Mouse (Mus musculus) liver, adult 2 months (tissue): ENCODE results near the gene Pitpnb.

Source experiments
- CTCF ChIP-seq: fragments of 200-500 bp; IDR thresholded peaks from 2 replicates; pipeline ENCODE4 v1.5.1; 2011; ENCODE audit warnings: low read depth, low read length, control low read depth
- POLR2A ChIP-seq: fragments of 200-500 bp; IDR thresholded peaks from 2 replicates; pipeline ENCODE4 v1.6.1; 2011; ENCODE audit warnings: low read length, control low read depth; ENCODE audit not compliant: insufficient read depth; ENCODE audit errors: extremely low read depth

GRCm38 (mm10) chr5:111408470-111409105 lies 78.0 kb downstream of the Pitpnb start:
- TF ChIP-seq CTCF (no peak), POLR2A (no peak)
